Mouse (Mus musculus) kidney, embryonic 16.5 days (tissue): ENCODE results near the gene Mobp. TPM values are rescaled to one million over a fixed set of nuclear protein-coding genes. Genes with fewer than 3 reads are reported as not detected.
"Not testable (repeated sequence)": the region's sequence is repeated elsewhere in the genome, so short reads cannot be mapped to it uniquely, and the experiment has no call there.

Experiments
- ATAC-seq: fragments of 200-750 bp; cut with Nextera tagmentation; 2 replicates; pipeline ENCODE4 v1.8.0; 2017; ENCODE audit warnings: moderate TSS enrichment; ENCODE audit not compliant: low FRiP score, low TSS enrichment
- H3K27ac ChIP-seq: fragments of 300-500 bp; sonication (generic); 2 replicates; pipeline ENCODE4 v1.5.1; 2014; ENCODE audit warnings: low read length
- H3K27me3 ChIP-seq: fragments of 300-500 bp; sonication (generic); 2 replicates; pipeline ENCODE4 v1.6.1; 2014; ENCODE audit warnings: low read length, control low read depth, mixed read lengths; ENCODE audit not compliant: insufficient read depth
- H3K36me3 ChIP-seq: fragments of 300-500 bp; sonication (generic); 2 replicates; pipeline ENCODE4 v1.6.1; 2014; ENCODE audit warnings: low read length, control low read depth, mixed read lengths; ENCODE audit not compliant: insufficient read depth
- H3K4me1 ChIP-seq: fragments of 300-500 bp; sonication (generic); 2 replicates; pipeline ENCODE4 v1.6.1; 2014; ENCODE audit warnings: low read length, control low read depth, mixed read lengths; ENCODE audit not compliant: insufficient read depth
- H3K4me2 ChIP-seq: fragments of 300-500 bp; sonication (generic); replicated peaks from 2 replicates; pipeline ENCODE4 v1.6.1; 2014; ENCODE audit warnings: low read depth, low read length
- H3K4me3 ChIP-seq: fragments of 300-500 bp; sonication (generic); 2 replicates; pipeline ENCODE4 v1.5.1; 2014; ENCODE audit warnings: mild to moderate bottlenecking, low read length
- H3K9ac ChIP-seq: fragments of 300-500 bp; sonication (generic); replicated peaks from 2 replicates; pipeline ENCODE4 v1.6.1; 2014; ENCODE audit warnings: low read length
- H3K9me3 ChIP-seq: fragments of 300-500 bp; sonication (generic); 2 replicates; pipeline ENCODE4 v1.6.1; 2016; ENCODE audit warnings: low read length, control low read depth
- whole genome bisulfite sequencing: fragments of 180-500 bp; shearing (Covaris S2); extraction: QIAGEN DNeasy Blood & Tissue Kit; methylation state at CpG from one replicate; pipeline ENCODE4 v1.1.7; 2014; 5-methylcytosine and 5-hydroxymethylcytosine counted together
- polyA plus RNA-seq: library from polyadenylated mRNA; unstranded; fragments of >200 nt; fragmentation: Nextera tagmentation; extraction: Ambion mirVana; gene quantifications from 2 replicates; pipeline ENCODE4 v1.2.1, GENCODE M21; 2015

The Mobp gene
- polyA plus RNA-seq: not detected in 2 replicates

GRCm38 (mm10) chr9:120149222-120149828, at the start of gene Mobp:
TSS of gene Mobp (plus strand) at chr9:120149707.
- Histone ChIP-seq H3K27me3 (no peaks in the 10 kb centered on the region), H3K27ac (no peak within 1 kb of the TSS), H3K9me3 (no peaks in the 10 kb centered on the region), H3K4me3 (no peak within 1 kb of the TSS), H3K4me1 (no peaks in the 10 kb centered on the region), H3K9ac (no peak within 1 kb of the TSS), H3K4me2 (no peak within 1 kb of the TSS), H3K36me3 (no peaks in the 10 kb centered on the region)
- no peak for ATAC-seq
- 79% methylated on average over 11 of the region's 11 CpGs for WGBS

DNA sequence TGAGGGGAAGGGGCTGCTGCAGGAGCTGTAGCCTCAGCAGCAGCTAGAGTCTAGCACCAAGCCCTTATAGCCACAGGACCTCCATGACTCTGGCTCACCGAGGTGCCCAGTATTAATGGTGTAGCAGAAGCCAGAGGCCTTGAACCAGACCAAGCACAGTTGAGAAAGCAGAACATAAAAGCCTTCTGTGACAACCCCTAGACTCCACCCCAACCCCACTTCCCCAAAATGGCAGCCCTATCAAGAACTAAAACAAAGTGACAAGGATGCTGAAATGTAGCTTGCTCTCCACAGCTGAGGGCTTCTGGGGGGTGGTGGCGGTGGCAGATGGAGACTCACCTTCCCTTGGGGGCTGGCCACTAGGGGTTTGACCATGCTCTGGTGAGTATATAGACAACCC, 48.3 kb upstream of the Mobp start:
- H3K4me1 ChIP-seq: no peaks in the 10 kb centered on the region
- no peak for ATAC-seq
- no peaks in the 10 kb centered on the region for H3K27me3 ChIP-seq
- H3K36me3 ChIP-seq: no peaks in the 10 kb centered on the region
- H3K27ac ChIP-seq: no peak overlapping the region
- H3K9ac ChIP-seq: no peak overlapping the region
- H3K9me3 ChIP-seq: peaks cover 4% of the 10 kb centered on the region; the same call in 1 of the 2 replicates
- 85% methylated on average over 2 of the region's 2 CpGs for WGBS
- H3K4me2 ChIP-seq: no peak overlapping the region
- H3K4me3 ChIP-seq: no peak overlapping the region

DNA sequence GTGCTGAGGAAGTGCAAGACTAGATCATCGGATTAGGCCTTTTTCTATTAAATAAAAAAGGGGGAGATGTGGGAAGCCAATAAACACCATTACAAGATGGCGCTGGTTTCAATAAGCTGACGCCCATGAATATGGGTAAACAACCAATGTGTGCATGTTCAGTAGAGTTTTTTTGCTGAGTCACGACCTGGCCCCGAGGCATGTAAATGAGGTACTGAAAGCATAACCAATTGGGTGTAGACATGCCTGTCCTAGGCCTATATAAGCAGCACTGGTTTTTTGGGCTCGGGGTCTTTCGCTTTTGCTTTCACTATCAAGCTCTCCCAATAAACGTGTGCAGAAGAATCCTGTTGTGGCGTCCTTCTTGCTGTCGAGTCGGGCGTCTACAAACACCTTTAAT, 40.6 kb upstream of the Mobp start:
- not testable (repeated sequence) for H3K9ac ChIP-seq, H3K36me3 ChIP-seq, H3K4me3 ChIP-seq, ATAC-seq, H3K9me3 ChIP-seq, H3K27me3 ChIP-seq, H3K4me1 ChIP-seq, H3K27ac ChIP-seq, H3K4me2 ChIP-seq
- 95% methylated on average over 12 of the region's 12 CpGs for WGBS

- under 1% methylated on average over 62 of the region's 62 CpGs for WGBS
- peaks cover 6% of the 10 kb centered on the region for H3K4me1 ChIP-seq
- peak within 1 kb of the TSS; percentile 77 for H3K9ac ChIP-seq
- no peaks in the 10 kb centered on the region for H3K9me3 ChIP-seq
- peak within 1 kb of the TSS; percentile 73 for H3K4me2 ChIP-seq
- no peaks in the 10 kb centered on the region for H3K36me3 ChIP-seq
- no peaks in the 10 kb centered on the region for H3K27me3 ChIP-seq
- peak within 1 kb of the TSS; percentile 88 for H3K4me3 ChIP-seq
- peak; percentile 98 for ATAC-seq
- peak within 1 kb of the TSS; percentile 97 for H3K27ac ChIP-seq
These were observed 39.1 kb upstream of the Mobp start, which contains the start of gene Slc25a38 for GRCm38 (mm10) chr9:120110211-120111018. TSS of gene Slc25a38 (plus strand) at chr9:120110374.

- Histone ChIP-seq H3K36me3 (no peaks in the 10 kb centered on the region), H3K4me1 (peaks cover 6% of the 10 kb centered on the region), H3K9ac (peak overlapping the region; percentile 58), H3K4me2 (peak overlapping the region; percentile 73), H3K4me3 (peak overlapping the region; percentile 88), H3K27ac (peak overlapping the region; percentile 97), H3K27me3 (no peaks in the 10 kb centered on the region), H3K9me3 (no peaks in the 10 kb centered on the region)
- WGBS: 76% methylated on average over 15 of the region's 15 CpGs
- ATAC-seq: no peak
These were observed 38.2 kb upstream of the Mobp start for GRCm38 (mm10) chr9:120111156-120111945.

DNA sequence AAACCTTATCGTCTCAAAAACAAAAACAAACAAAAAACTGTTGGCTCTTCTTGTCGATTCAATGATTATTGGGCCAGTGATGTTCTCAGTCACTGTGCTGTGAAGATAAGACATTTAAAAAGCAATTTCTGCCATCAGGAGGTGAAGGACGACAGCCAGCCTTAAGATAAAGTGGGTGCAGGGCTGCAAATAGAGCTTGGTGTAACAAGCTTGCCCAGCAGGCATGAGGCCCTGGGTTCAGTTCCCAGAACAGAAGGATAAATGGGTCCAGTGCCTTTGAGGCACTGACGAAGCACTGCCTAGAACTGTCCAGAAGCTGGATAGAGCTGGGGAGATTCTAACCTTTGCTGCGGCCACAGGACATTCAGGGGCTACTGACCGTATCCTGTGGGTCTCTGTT, 37.0 kb upstream of the Mobp start:
- peaks cover 2% of the 10 kb centered on the region; the same call in 1 of the 2 replicates for H3K36me3 ChIP-seq
- H3K27me3 ChIP-seq: no peaks in the 10 kb centered on the region
- H3K27ac ChIP-seq: no peak overlapping the region
- H3K4me1 ChIP-seq: peaks cover 6% of the 10 kb centered on the region
- no peak for ATAC-seq
- 94% methylated on average over 6 of the region's 6 CpGs for WGBS
- no peak overlapping the region for H3K9ac ChIP-seq
- H3K4me3 ChIP-seq: no peak overlapping the region
- H3K9me3 ChIP-seq: no peaks in the 10 kb centered on the region
- H3K4me2 ChIP-seq: no peak overlapping the region

DNA sequence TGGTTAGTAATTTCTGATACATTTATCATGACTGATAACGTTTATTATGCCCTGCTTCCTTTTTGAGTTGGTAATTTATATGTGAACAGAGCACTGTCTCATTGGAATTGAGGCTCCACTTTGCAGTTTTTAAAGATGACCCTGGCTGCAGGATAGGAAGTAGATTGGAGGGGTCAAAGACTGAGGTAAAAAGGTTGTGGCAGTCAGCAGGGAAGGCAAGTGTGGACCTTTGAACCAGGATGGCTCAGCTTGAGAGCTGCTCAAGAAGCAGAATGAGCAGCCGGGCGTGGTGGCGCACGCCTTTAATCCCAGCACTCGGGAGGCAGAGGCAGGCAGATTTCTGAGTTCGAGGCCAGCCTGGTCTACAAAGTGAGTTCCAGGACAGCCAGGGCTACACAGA, 36.1 kb upstream of the Mobp start:
- Histone ChIP-seq H3K27me3 (no peaks in the 10 kb centered on the region), H3K9ac (no peak overlapping the region), H3K4me2 (no peak overlapping the region), H3K27ac (no peak overlapping the region), H3K9me3 (no peaks in the 10 kb centered on the region), H3K4me3 (no peak overlapping the region), H3K36me3 (peaks cover 11% of the 10 kb centered on the region; the same call in 1 of the 2 replicates), H3K4me1 (peaks cover 6% of the 10 kb centered on the region)
- ATAC-seq: no peak
- 94% methylated on average over 6 of the region's 7 CpGs for WGBS

GRCm38 (mm10) chr9:120114051-120114788, 35.3 kb upstream of the Mobp start:
- ATAC-seq: no peak
- Histone ChIP-seq H3K27me3 (no peaks in the 10 kb centered on the region), H3K4me3 (no peak overlapping the region), H3K4me1 (peaks cover 6% of the 10 kb centered on the region), H3K4me2 (no peak overlapping the region), H3K36me3 (peaks cover 13% of the 10 kb centered on the region; the same call in 1 of the 2 replicates), H3K27ac (no peak overlapping the region), H3K9ac (no peak overlapping the region), H3K9me3 (no peaks in the 10 kb centered on the region)
- WGBS: 86% methylated on average over 13 of the region's 17 CpGs

GRCm38 (mm10) chr9:120114789-120115151, 34.7 kb upstream of the Mobp start:
- ATAC-seq: no peak
- H3K4me2 ChIP-seq: no peak overlapping the region
- H3K27ac ChIP-seq: no peak overlapping the region
- no peak overlapping the region for H3K9ac ChIP-seq
- WGBS: 86% methylated on average over 2 of the region's 2 CpGs
- H3K36me3 ChIP-seq: peaks cover 13% of the 10 kb centered on the region; the same call in 1 of the 2 replicates
- no peaks in the 10 kb centered on the region for H3K9me3 ChIP-seq
- no peak overlapping the region for H3K4me3 ChIP-seq
- H3K4me1 ChIP-seq: peaks cover 6% of the 10 kb centered on the region
- no peaks in the 10 kb centered on the region for H3K27me3 ChIP-seq
